Mouse (Mus musculus) heart, postnatal 10 days (tissue): ENCODE results near the gene Tgm7. TPM values are rescaled to one million over a fixed set of nuclear protein-coding genes. Genes with fewer than 3 reads are reported as not detected.

Experiments
- DNase-seq, 2 experiments: peaks; one replicate each; pipeline ENCODE4 v3.0.0; 2021
- intact Hi-C: fragments of 180-260 bp; cut with DNase I; formaldehyde crosslinking; loops from one replicate; pipeline ENCODE4 v1.15.1; 2025
- total RNA-seq, 2 experiments: library from RNA; stranded (reverse); gene quantifications; 2 replicates each; pipeline ENCODE4 v1.2.3; 2021

The Tgm7 gene
- total RNA-seq, 2 experiments from 2014 or later: not detected

DNA sequence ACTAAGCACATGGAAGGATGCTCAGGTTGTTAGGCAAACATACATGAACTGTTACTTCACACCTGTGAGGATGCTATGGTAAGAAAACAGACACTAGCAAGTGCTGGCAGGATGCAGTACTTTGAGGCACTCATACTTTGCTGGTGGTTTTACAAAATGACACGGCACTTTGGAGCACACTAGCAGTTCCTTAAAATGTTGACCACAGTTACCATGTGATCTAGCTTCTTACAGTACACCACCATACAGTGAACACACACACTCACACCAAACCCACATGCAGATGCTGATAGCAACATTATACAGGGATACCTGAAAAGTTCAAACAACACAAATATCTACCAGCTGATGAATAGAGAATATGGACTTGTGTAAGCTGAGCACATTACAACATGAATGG lies 27.0 kb downstream of the Tgm7 start:
- intact Hi-C loops: no loop called here

DNA sequence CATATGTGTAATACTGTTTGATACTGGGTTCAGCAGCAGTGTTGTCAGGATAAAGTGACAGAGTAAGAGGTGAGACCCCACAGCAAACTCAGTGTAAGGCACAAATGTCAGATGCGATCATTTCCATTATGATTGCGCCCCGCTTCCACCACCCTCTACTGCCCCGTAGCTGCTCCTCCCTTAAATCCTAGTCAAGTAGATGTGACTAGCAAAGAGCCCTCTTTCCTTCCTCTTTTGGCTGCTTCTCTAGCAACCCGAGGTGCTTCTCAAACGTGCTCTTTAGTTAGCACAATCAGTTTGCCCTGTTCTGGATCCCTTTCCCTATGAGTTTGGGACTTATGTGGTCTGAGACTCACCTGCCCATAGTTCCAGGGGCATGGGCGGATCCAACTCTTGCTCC lies 34.8 kb downstream of the Tgm7 start:
- DNase-seq: no peak
- intact Hi-C loops: no loop called here

More for the DNA sequence above, 27.0 kb downstream of the Tgm7 start:
- DNase-seq: no peak

DNA sequence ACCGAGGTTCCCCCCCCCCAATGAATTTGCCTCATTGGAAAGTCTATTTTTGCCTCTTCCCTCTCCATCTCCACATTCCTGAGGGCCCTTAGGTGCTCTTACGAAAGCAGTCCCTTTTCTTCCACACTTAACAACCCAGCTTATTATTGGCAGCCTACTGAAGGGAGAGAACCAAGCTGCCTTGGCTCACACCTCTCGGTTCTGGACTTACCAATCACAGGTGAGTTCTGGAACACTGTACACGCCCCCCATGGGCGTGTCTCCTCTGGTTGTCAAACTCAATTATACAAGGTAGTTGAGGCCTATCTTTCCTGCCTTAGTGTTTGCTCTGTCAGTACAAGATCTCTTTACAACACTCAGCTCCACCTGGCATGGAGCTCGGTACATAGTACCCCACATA lies 37.7 kb downstream of the Tgm7 start:
- no peak for DNase-seq

GRCm38 (mm10) chr2:121069506-121069905 lies 40.1 kb downstream of the Tgm7 start:
- intact Hi-C loops: no loop called here
- DNase-seq: no peak

More for the DNA sequence above, 37.7 kb downstream of the Tgm7 start:
- intact Hi-C loops: no loop called here

DNA sequence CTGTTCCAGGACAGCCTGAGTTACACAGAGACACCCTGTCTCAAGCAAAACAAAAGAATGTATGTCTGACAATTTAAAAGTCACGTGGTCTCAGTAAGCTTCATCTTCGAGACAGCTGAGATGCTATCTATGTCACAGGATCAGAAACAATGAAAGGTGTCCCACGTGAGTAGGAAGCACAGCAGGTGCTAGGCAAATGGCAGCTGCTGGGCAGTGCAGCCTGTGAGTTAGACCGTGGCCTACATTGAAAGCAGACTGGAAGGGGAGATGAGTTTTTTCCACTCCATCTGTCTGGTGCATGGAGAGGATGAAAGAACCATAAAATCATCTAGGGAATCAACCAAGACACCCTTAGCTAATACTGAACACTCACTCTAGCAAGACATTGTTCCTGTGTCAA lies 42.5 kb downstream of the Tgm7 start:
- DNase-seq: no peak
- intact Hi-C loops: no loop called here

GRCm38 (mm10) chr2:121061315-121061714 lies 48.3 kb downstream of the Tgm7 start:
- intact Hi-C loops: no loop called here
- DNase-seq: no peak

- no peak for DNase-seq
- intact Hi-C loops: no loop called here
Observed at GRCm38 (mm10) chr2:121057997-121058396, 51.6 kb downstream of the Tgm7 start.

GRCm38 (mm10) chr2:121055915-121056314 lies 53.7 kb downstream of the Tgm7 start:
- DNase-seq: no peak
- intact Hi-C loops: no loop called here

GRCm38 (mm10) chr2:121054060-121054459 lies 55.5 kb downstream of the Tgm7 start:
- DNase-seq: no peak
- intact Hi-C loops: no loop called here

DNA sequence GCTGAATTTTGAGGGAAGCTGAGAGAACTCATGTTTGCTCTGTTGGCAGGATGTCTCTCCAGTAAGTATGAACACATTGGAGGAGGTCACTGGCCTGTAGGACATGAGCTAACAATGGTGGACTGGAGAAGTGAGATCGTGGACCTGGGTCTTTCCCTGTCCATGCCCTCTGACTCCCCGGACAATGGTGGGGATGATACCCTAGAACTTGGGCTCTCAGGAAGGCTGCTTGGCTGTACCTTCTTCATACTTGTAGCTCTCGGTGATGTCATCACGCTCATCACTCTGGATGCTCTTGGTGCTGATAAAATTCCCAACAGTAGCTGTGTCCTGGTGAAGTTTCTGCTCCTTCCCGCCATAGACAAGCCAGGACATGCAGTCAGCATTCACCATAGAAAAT lies 57.4 kb downstream of the Tgm7 start:
- intact Hi-C loops: no loop called here
- no peak for DNase-seq

GRCm38 (mm10) chr2:121045653-121046052 lies 63.9 kb downstream of the Tgm7 start:
- intact Hi-C loops: no loop called here

More at GRCm38 (mm10) chr2:121045653-121046052, 63.9 kb downstream of the Tgm7 start:
- DNase-seq: no peak

Other genes starting within 250 kb of the Tgm7 start
- gene Ubr1, start 139.1 kb downstream of the Tgm7 start, total RNA-seq: 10 to 100 TPM; 25.9 to 31.9 TPM
- 1 to 10 TPM; 3.3 to 5.0 TPM for gene Tmem62, start 132.8 kb downstream of the Tgm7 start, total RNA-seq
- gene Ccndbp1, start 101.4 kb downstream of the Tgm7 start, total RNA-seq: 10 to 100 TPM; 28.4 to 31.7 TPM
- gene Epb42, start 72.7 kb downstream of the Tgm7 start, total RNA-seq: under 1 TPM; 0.47 to 0.93 TPM
- not detected for gene Tgm5, start 24.0 kb downstream of the Tgm7 start, total RNA-seq
- 10 to 100 TPM; 10.4 to 13.6 TPM for gene Adal, start 30.6 kb upstream of the Tgm7 start, total RNA-seq
- 10 to 100 TPM; 10.2 to 12.6 TPM for gene Lcmt2, start 30.9 kb upstream of the Tgm7 start, total RNA-seq
- 10 to 100 TPM; 16.1 to 18.0 TPM for gene Tubgcp4, start 60.9 kb upstream of the Tgm7 start, total RNA-seq
- gene Zscan29, start 61.3 kb upstream of the Tgm7 start, total RNA-seq: 1 to 10 TPM; 8.0 to 9.5 TPM
- 10 to 100 TPM; 51.6 to 57.8 TPM for gene Trp53bp1, start 161.6 kb upstream of the Tgm7 start, total RNA-seq
- 10 to 100 TPM in 1 of 2 experiments, 1 to 10 TPM in 1; 9.6 to 12.2 TPM for gene Map1a, start 179.8 kb upstream of the Tgm7 start, total RNA-seq
- gene Ppip5k1, start 245.6 kb upstream of the Tgm7 start, total RNA-seq: 10 to 100 TPM; 23.5 to 25.0 TPM
- gene Ckmt1, start 247.9 kb upstream of the Tgm7 start, total RNA-seq: 1 to 10 TPM; 1.3 to 1.6 TPM